Mouse (Mus musculus): ENCODE measurements around the gene Olfr1330. TPM values are rescaled to one million over a fixed set of nuclear protein-coding genes. Genes with fewer than 3 reads are reported as not detected.
"Not testable (repeated sequence)": the region's sequence is repeated elsewhere in the genome, so short reads cannot be mapped to it uniquely, and the experiment has no call there.

Gene Olfr1330
- polyA plus RNA-seq (2015; fragmentation: Nextera tagmentation; extraction: Ambion mirVana) = 0.36 TPM in 1 of 2 replicates, not detected in the other

- Histone ChIP-seq H3K27me3 (no peaks in the 10 kb centered on the region), H3K9me3 (replicated peaks) (no peaks in the 10 kb centered on the region), H3K36me3 (no peaks in the 10 kb centered on the region), H3K27ac (replicated peaks) (no peak within 1 kb of the TSS), H3K4me1 (no peaks in the 10 kb centered on the region), H3K9ac (no peak within 1 kb of the TSS), H3K4me3 (replicated peaks) (no peak within 1 kb of the TSS), H3K4me2 (replicated peaks) (no peak within 1 kb of the TSS)
- ATAC-seq (ENCODE audit: insufficient number of reproducible peaks, low FRiP score, low TSS enrichment, low read depth) = no peak
- WGBS = 83% methylated on average over 1 of the region's 1 CpGs
These were observed at the start of gene Olfr1330 for GRCm38 (mm10) chr4:118888297-118888696. TSS of gene Olfr1330 (plus strand) at chr4:118888597.

GRCm38 (mm10) chr4:118861791-118862190 is 26.6 kb upstream of the Olfr1330 start:
- H3K27ac ChIP-seq (replicated peaks) = no peak overlapping the region
- 80% methylated on average over 1 of the region's 1 CpGs for WGBS
- H3K9ac ChIP-seq = no peak overlapping the region
- H3K36me3 ChIP-seq = no peaks in the 10 kb centered on the region
- no peaks in the 10 kb centered on the region for H3K9me3 ChIP-seq (replicated peaks)
- no peaks in the 10 kb centered on the region for H3K4me1 ChIP-seq
- no peaks in the 10 kb centered on the region for H3K27me3 ChIP-seq
- H3K4me2 ChIP-seq (replicated peaks) = no peak overlapping the region
- no peak for ATAC-seq (ENCODE audit: insufficient number of reproducible peaks, low FRiP score, low TSS enrichment, low read depth)
- no peak overlapping the region for H3K4me3 ChIP-seq (replicated peaks)

- Histone ChIP-seq H3K27ac (replicated peaks) (no peak overlapping the region), H3K9me3 (replicated peaks) (no peaks in the 10 kb centered on the region), H3K27me3 (no peaks in the 10 kb centered on the region), H3K9ac (no peak overlapping the region), H3K4me2 (replicated peaks) (no peak overlapping the region), H3K36me3 (no peaks in the 10 kb centered on the region), H3K4me1 (no peaks in the 10 kb centered on the region), H3K4me3 (replicated peaks) (no peak overlapping the region)
- no peak for ATAC-seq (ENCODE audit: insufficient number of reproducible peaks, low FRiP score, low TSS enrichment, low read depth)
- 39% methylated on average over 4 of the region's 4 CpGs for WGBS
These were observed 25.7 kb upstream of the Olfr1330 start for GRCm38 (mm10) chr4:118862704-118863103.

DNA sequence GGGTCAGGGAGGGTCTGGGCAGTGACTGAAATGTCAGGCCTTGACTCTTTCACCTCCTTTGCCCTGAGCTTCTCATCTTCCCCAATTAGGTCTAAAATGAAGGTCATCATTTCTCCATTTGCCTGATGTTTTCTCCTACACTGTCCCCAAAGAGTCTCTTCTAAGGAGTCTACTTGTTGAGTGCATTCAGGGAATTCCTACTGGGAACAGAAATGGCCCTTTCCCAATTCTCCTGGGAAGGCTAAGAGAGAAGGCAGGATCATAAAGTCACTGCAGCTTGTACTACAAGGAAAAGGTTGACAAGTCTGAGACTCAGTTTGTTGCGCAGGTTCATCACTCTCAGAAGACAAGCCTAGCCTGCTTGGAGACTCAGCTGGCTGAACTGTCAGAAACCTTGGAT is 24.0 kb upstream of the Olfr1330 start, which contains the start of gene Olfr1331:
TSS of gene Olfr1331 (plus strand) at position 301 of the 400 bp plus-strand sequence.
- Histone ChIP-seq H3K9me3 (replicated peaks) (no peaks in the 10 kb centered on the region), H3K4me3 (replicated peaks) (no peak within 1 kb of the TSS), H3K4me2 (replicated peaks) (no peak within 1 kb of the TSS), H3K27me3 (no peaks in the 10 kb centered on the region), H3K27ac (replicated peaks) (no peak within 1 kb of the TSS), H3K36me3 (no peaks in the 10 kb centered on the region), H3K9ac (no peak within 1 kb of the TSS), H3K4me1 (no peaks in the 10 kb centered on the region)
- ATAC-seq (ENCODE audit: insufficient number of reproducible peaks, low FRiP score, low TSS enrichment, low read depth) = no peak
- WGBS = 92% methylated on average over 1 of the region's 1 CpGs

GRCm38 (mm10) chr4:118867566-118867965 is 20.8 kb upstream of the Olfr1330 start:
- no peaks in the 10 kb centered on the region for H3K36me3 ChIP-seq
- no peaks in the 10 kb centered on the region for H3K9me3 ChIP-seq (replicated peaks)
- ATAC-seq (ENCODE audit: insufficient number of reproducible peaks, low FRiP score, low TSS enrichment, low read depth) = 0 out of 2 replicates have a peak, but pooled peaks have one; percentile 24
- H3K4me2 ChIP-seq (replicated peaks) = no peak overlapping the region
- no peaks in the 10 kb centered on the region for H3K27me3 ChIP-seq
- H3K9ac ChIP-seq = no peak overlapping the region
- no peak overlapping the region for H3K4me3 ChIP-seq (replicated peaks)
- no peaks in the 10 kb centered on the region for H3K4me1 ChIP-seq
- no peak overlapping the region for H3K27ac ChIP-seq (replicated peaks)

GRCm38 (mm10) chr4:118901981-118902380 is 13.6 kb downstream of the Olfr1330 start:
- 58% methylated on average over 2 of the region's 2 CpGs for WGBS
- H3K36me3 ChIP-seq = no peaks in the 10 kb centered on the region

DNA sequence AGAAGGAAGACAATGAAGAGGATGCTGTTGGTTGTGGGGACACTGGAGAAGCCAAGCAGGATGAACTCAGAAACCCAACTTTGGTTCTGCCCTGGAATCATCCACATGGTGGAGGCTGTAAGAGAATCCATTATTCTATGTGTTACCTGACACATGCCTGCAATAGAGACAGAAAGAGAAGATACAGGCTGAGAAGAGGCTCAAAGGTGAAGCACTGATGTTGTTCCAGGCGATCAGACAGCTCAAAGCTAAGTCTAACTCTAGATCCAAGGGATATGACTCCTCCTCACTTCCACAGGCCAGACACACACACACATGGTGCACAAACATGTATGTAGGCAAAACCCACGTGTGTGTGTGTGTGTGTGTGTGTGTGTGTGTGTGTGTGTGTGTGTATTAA is 29.0 kb downstream of the Olfr1330 start, which contains the start of gene Olfr1329:
TSS of gene Olfr1329 (minus strand) at position 101 of the 400 bp plus-strand sequence.
- H3K27me3 ChIP-seq; H3K4me3 ChIP-seq (replicated peaks); ATAC-seq (ENCODE audit: insufficient number of reproducible peaks, low FRiP score, low TSS enrichment, low read depth); H3K9ac ChIP-seq; H3K27ac ChIP-seq (replicated peaks); H3K4me2 ChIP-seq (replicated peaks); H3K9me3 ChIP-seq (replicated peaks); H3K36me3 ChIP-seq; H3K4me1 ChIP-seq: not testable (repeated sequence)
- WGBS = 64% methylated on average over 2 of the region's 2 CpGs

More at GRCm38 (mm10) chr4:118901981-118902380, 13.6 kb downstream of the Olfr1330 start:
- H3K4me2 ChIP-seq (replicated peaks) = no peak overlapping the region
- H3K4me1 ChIP-seq = no peaks in the 10 kb centered on the region
- ATAC-seq (ENCODE audit: insufficient number of reproducible peaks, low FRiP score, low TSS enrichment, low read depth) = no peak
- no peak overlapping the region for H3K27ac ChIP-seq (replicated peaks)
- no peak overlapping the region for H3K4me3 ChIP-seq (replicated peaks)
- H3K9me3 ChIP-seq (replicated peaks) = no peaks in the 10 kb centered on the region
- H3K9ac ChIP-seq = no peak overlapping the region
- H3K27me3 ChIP-seq = no peaks in the 10 kb centered on the region

GRCm38 (mm10) chr4:118931326-118931725 is 42.9 kb downstream of the Olfr1330 start:
- ATAC-seq (ENCODE audit: insufficient number of reproducible peaks, low FRiP score, low TSS enrichment, low read depth); H3K9ac ChIP-seq; H3K27ac ChIP-seq (replicated peaks); H3K36me3 ChIP-seq; H3K27me3 ChIP-seq; H3K4me1 ChIP-seq; H3K4me3 ChIP-seq (replicated peaks); H3K9me3 ChIP-seq (replicated peaks); H3K4me2 ChIP-seq (replicated peaks): not testable (repeated sequence)
- WGBS = 82% methylated on average over 3 of the region's 3 CpGs

- 63% methylated on average over 2 of the region's 2 CpGs for WGBS
- Histone ChIP-seq H3K27ac (replicated peaks) (no peak within 1 kb of the TSS), H3K9me3 (replicated peaks) (no peaks in the 10 kb centered on the region), H3K4me3 (replicated peaks) (no peak within 1 kb of the TSS), H3K27me3 (no peaks in the 10 kb centered on the region), H3K9ac (no peak within 1 kb of the TSS), H3K4me1 (no peaks in the 10 kb centered on the region), H3K36me3 (no peaks in the 10 kb centered on the region), H3K4me2 (replicated peaks) (no peak within 1 kb of the TSS)
- no peak for ATAC-seq (ENCODE audit: insufficient number of reproducible peaks, low FRiP score, low TSS enrichment, low read depth)
These were observed 50.1 kb downstream of the Olfr1330 start, which contains the start of gene Olfr1328 for GRCm38 (mm10) chr4:118938512-118938911. TSS of gene Olfr1328 (minus strand) at chr4:118938612.

Other genes with a start within 250 kb of the Olfr1330 start
- gene Olfr62, start 229.6 kb upstream of the Olfr1330 start, polyA plus RNA-seq (2015; fragmentation: Nextera tagmentation; extraction: Ambion mirVana) = 0.17 and 0.18 TPM in 2 replicates
- 0.13 and 0.15 TPM in 2 replicates for gene Olfr1342, start 195.8 kb upstream of the Olfr1330 start, polyA plus RNA-seq (2015; fragmentation: Nextera tagmentation; extraction: Ambion mirVana)
- gene Olfr1341, start 185.1 kb upstream of the Olfr1330 start, polyA plus RNA-seq (2015; fragmentation: Nextera tagmentation; extraction: Ambion mirVana) = 0.07 and 0.17 TPM in 2 replicates
- gene Olfr1340, start 168.5 kb upstream of the Olfr1330 start, polyA plus RNA-seq (2015; fragmentation: Nextera tagmentation; extraction: Ambion mirVana) = 0.44 and 0.50 TPM in 2 replicates
- gene Olfr1339, start 156.4 kb upstream of the Olfr1330 start, polyA plus RNA-seq (2015; fragmentation: Nextera tagmentation; extraction: Ambion mirVana) = 0.08 and 0.22 TPM in 2 replicates
- 0.19 and 0.37 TPM in 2 replicates for gene Olfr1338, start 129.9 kb upstream of the Olfr1330 start, polyA plus RNA-seq (2015; fragmentation: Nextera tagmentation; extraction: Ambion mirVana)
- not detected in 2 replicates for gene Olfr1337, start 106.0 kb upstream of the Olfr1330 start, polyA plus RNA-seq (2015; fragmentation: Nextera tagmentation; extraction: Ambion mirVana)
- not detected in 2 replicates for gene Olfr1335, start 78.7 kb upstream of the Olfr1330 start, polyA plus RNA-seq (2015; fragmentation: Nextera tagmentation; extraction: Ambion mirVana)
- gene Olfr1333, start 52.3 kb upstream of the Olfr1330 start, polyA plus RNA-seq (2015; fragmentation: Nextera tagmentation; extraction: Ambion mirVana) = not detected in 2 replicates
- gene Olfr1331, start 23.9 kb upstream of the Olfr1330 start, polyA plus RNA-seq (2015; fragmentation: Nextera tagmentation; extraction: Ambion mirVana) = not detected in 2 replicates
- gene Olfr1329, start 28.9 kb downstream of the Olfr1330 start, polyA plus RNA-seq (2015; fragmentation: Nextera tagmentation; extraction: Ambion mirVana) = 0.18 TPM in 1 of 2 replicates, not detected in the other
- 0.07 TPM in 1 of 2 replicates, not detected in the other for gene Olfr1328, start 50.0 kb downstream of the Olfr1330 start, polyA plus RNA-seq (2015; fragmentation: Nextera tagmentation; extraction: Ambion mirVana)
- gene Lao1, start 73.0 kb downstream of the Olfr1330 start, polyA plus RNA-seq (2015; fragmentation: Nextera tagmentation; extraction: Ambion mirVana) = 0.16 TPM in 1 of 2 replicates, not detected in the other
- 141 and 160 TPM in 2 replicates for gene Slc2a1, start 220.1 kb downstream of the Olfr1330 start, polyA plus RNA-seq (2015; fragmentation: Nextera tagmentation; extraction: Ambion mirVana)

Data from embryonic facial prominence, embryonic 15.5 days (tissue).